Mouse (Mus musculus): ENCODE measurements around the gene Eri3.

The Eri3 gene

GRCm38 (mm10) chr4:117657646-117658045 lies 107.5 kb downstream of the Eri3 start:
- no peak for DNase-seq (ENCODE audit: extremely low spot score, low spot score)

GRCm38 (mm10) chr4:117658582-117659444 lies 108.6 kb downstream of the Eri3 start:
- DNase-seq (ENCODE audit: extremely low spot score, low spot score), result peak; percentile 71

GRCm38 (mm10) chr4:117660001-117660400 lies 109.8 kb downstream of the Eri3 start:
- DNase-seq (ENCODE audit: extremely low spot score, low spot score), result no peak

GRCm38 (mm10) chr4:117664411-117665137 lies 114.4 kb downstream of the Eri3 start:
- no peak for DNase-seq (ENCODE audit: extremely low spot score, low spot score)

DNA sequence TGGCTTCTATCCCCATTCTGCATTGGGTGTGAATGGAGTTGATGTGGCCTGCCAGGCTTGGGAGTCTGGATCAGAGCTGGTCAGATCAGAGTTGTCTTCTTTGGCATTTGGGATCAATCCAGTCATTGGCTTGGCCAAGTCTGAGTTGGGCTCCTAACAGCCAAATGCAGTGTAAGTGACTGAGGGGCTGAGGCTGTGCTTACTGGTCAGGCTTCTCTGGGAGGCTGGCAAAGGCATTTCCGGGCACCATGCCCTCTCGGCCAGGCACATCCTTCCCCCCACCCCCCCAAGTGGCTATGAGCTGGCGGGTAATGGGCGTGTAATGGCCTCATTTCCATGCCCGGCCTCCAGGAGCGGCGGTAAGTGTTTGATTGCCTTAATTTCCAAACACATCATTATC lies 115.4 kb downstream of the Eri3 start:
- no peak for DNase-seq (ENCODE audit: extremely low spot score, low spot score)

- DNase-seq (ENCODE audit: extremely low spot score, low spot score), result no peak
Observed at GRCm38 (mm10) chr4:117666054-117666453, 115.9 kb downstream of the Eri3 start.

GRCm38 (mm10) chr4:117669874-117670273 lies 119.7 kb downstream of the Eri3 start:
- no peak for DNase-seq (ENCODE audit: extremely low spot score, low spot score)

- no peak for DNase-seq (ENCODE audit: extremely low spot score, low spot score)
Observed at GRCm38 (mm10) chr4:117672042-117672441, 121.9 kb downstream of the Eri3 start.

GRCm38 (mm10) chr4:117673901-117674300 lies 123.7 kb downstream of the Eri3 start:
- no peak for DNase-seq (ENCODE audit: extremely low spot score, low spot score)

DNA sequence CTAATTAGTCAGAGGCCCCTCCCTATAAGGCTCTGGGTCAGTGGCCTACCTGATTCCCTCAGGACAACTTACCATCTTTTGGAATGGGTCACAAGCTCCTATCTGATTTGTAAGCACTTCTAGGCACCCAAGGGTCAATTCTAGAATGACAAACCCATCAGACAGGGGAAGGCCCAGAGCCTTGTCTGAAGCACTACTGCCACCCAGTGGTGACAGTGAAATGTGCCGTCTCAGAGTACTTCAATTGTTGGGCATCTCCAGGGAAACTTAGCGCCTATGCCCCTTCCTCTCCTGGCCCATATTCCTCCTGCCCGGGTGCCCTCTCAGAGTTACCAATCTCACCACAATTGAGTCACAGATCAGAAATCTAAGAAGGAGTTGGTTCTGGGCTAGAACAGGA lies 126.7 kb downstream of the Eri3 start:
- DNase-seq (ENCODE audit: extremely low spot score, low spot score), result peak; percentile 82

DNA sequence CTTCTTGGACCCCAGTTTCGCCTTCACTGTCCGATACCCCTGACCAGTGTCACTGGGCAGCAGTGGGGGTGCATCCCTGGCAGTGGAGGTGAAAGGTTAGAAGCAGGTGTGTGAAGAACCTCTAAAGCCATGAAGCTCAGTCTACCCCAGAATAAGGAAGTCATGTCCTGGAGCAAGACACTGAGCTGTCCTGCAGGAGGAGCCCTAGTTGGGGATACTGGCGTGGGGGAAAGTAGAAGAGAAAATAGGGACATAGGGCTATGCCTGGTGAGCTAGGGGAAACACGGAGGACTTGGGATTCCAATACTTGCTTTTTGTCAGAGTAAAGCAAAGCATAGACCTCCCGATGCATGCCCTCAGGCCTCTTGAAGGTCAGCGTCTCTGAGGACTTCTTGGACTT lies 130.8 kb downstream of the Eri3 start:
- no peak for DNase-seq (ENCODE audit: extremely low spot score, low spot score)

- peak; percentile 93 for DNase-seq (ENCODE audit: extremely low spot score, low spot score)
Observed at GRCm38 (mm10) chr4:117681931-117682461, 131.8 kb downstream of the Eri3 start, which contains the start of gene Dmap1. Gene Dmap1, minus strand, starts transcription at chr4:117682273.

DNA sequence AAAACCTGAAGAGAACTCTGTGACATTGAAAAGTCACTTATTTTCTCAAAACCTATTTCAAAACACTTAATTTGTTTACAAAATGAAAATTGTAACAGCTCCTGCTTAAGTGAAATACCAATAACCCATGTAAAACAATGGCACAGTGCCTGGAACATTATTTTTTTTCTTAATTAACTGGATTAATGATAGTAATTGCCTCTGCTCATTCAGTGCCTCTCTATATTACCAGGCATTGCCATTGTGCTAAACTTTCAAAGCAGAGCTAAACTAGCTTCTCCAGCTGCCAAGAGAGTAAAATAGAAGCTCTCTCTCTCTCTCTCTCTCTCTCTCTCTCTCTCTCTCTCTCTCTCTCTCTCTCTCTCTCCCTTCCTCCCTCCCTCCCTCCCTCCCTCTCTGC lies 132.3 kb downstream of the Eri3 start:
- no peak for DNase-seq (ENCODE audit: extremely low spot score, low spot score)

GRCm38 (mm10) chr4:117683048-117683768 lies 133.0 kb downstream of the Eri3 start:
- no peak for DNase-seq (ENCODE audit: extremely low spot score, low spot score)

GRCm38 (mm10) chr4:117686354-117686753 lies 136.2 kb downstream of the Eri3 start:
- DNase-seq (ENCODE audit: extremely low spot score, low spot score), result no peak

GRCm38 (mm10) chr4:117705361-117705760 lies 155.2 kb downstream of the Eri3 start:
- peak; percentile 58 for DNase-seq (ENCODE audit: extremely low spot score, low spot score)

DNA sequence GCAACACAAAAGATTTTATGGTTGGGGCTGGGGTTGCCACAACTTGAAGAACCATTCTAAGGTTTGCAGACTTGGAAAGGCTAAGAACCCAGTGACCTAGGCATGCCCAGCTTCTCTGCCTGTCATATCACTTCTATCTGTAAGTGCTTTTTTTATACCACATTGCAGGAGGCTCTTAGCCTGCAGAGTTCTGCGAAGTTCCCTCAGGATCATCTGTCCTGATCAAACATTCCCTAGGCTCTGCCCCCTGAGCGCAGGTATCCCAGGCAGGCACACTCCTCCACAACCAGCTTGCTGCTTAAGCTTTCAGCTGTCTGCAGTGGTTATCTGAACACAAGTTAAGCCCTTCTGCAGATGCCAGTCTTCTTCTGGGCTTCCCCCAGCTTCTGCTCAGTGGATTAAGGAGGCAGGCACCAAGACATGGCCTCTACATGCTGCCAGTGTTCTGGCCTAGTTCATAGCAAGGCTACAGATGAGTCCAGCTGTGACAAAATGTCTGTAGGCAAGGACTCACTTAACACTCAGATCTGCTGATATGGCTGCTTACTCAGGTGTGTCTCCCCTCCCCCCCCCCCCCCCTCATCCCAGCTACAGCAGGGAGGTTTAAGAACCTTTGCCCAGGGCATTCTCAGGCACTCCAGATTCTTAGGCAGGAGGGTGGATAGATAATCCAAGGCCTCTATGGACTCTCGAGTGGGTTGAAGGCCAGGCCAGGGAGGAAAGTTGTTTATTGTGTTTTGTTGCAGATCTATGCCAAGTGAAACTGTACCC lies 158.8 kb downstream of the Eri3 start:
- DNase-seq (ENCODE audit: extremely low spot score, low spot score), result no peak

DNA sequence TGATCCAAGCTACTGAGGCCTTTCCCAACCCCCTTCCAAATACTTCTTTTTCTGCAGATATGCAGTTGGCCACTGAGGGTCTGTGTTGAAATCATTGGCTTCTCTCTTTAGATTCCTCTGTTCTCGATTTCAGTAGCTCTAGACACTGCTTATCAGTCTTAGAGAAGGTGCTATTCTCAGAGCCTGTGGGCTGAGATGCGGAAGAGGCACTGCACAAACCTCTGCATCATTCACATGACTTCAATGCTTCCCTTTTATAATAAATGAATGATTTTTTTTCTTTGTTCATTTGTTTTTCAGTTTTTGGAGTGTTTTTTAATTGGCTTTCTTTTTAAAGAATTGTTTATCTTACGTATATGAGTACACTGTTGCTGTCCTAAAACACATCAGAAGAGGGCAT lies 162.1 kb downstream of the Eri3 start:
- no peak for DNase-seq (ENCODE audit: extremely low spot score, low spot score)

DNA sequence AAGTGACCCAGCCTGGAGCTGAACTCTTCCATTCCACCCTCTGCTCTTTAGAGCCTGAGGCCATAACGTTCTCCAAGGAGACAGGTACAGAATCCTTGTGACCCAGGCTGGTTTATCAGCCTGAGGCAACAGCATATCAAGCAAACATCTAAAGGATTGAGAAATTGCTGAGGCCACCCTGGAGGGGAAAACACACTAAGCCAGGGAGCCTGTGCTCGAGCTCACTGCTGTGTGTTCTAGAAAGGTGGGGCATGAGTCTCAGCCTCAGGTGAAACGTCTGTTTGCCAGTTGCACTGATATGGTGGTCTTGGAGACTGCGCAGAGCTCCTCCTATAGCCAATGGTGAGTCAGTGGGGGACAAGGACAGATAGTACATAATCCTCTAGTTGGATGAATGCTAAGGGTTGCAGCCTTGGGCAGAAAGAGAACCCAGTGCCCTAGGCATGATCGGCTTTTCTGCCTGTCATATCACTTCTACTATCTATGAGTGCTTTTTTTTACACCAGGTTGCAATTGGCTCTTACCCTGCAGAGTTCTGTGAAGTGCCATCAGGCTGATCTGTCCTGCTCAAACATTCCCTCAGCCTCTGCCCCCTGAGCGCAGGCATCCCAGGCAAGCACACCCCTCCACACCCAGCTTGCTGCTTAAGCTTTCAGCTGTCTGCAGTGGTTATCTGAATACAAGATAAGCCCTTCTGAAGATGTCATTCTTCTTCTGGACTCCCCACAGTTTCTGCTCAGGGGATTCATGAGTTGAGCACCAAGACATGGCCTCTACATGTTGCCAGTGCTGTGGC lies 163.3 kb downstream of the Eri3 start:
- no peak for DNase-seq (ENCODE audit: extremely low spot score, low spot score)
